Mouse (Mus musculus) midbrain, postnatal 0 days (tissue): ENCODE data around the gene Hoxc6. TPM values are rescaled to one million over a fixed set of nuclear protein-coding genes. Genes with fewer than 3 reads are reported as not detected.

Source experiments
- ATAC-seq: fragments of 200-750 bp; cut with Nextera tagmentation; 2 replicates; pipeline ENCODE4 v1.8.0; 2017; ENCODE audit warnings: moderate number of reproducible peaks, mild to moderate bottlenecking, moderate TSS enrichment, moderate library complexity; ENCODE audit not compliant: low FRiP score
- DNase-seq: peaks from one replicate; pipeline ENCODE4 v3.0.0-alpha.2; 2015; ENCODE audit warnings: low spot score
- H3K27ac ChIP-seq: fragments of 300-500 bp; sonication (generic); 2 replicates; pipeline ENCODE4 v1.5.1; 2014; ENCODE audit warnings: low read depth, mild to moderate bottlenecking, low read length, mixed read lengths
- H3K27me3 ChIP-seq: fragments of 300-500 bp; sonication (generic); 2 replicates; pipeline ENCODE4 v1.6.1; 2014; ENCODE audit warnings: low read length, control low read depth, mixed read lengths; ENCODE audit not compliant: insufficient read depth
- H3K36me3 ChIP-seq: fragments of 300-500 bp; sonication (generic); 2 replicates; pipeline ENCODE4 v1.6.1; 2014; ENCODE audit warnings: low read length, control low read depth, mixed read lengths; ENCODE audit not compliant: insufficient read depth
- H3K4me1 ChIP-seq: fragments of 300-500 bp; sonication (generic); 2 replicates; pipeline ENCODE4 v1.6.1; 2014; ENCODE audit warnings: mild to moderate bottlenecking, control low read depth, antibody characterized with exemption, low read length, mixed read lengths; ENCODE audit not compliant: insufficient read depth
- H3K4me2 ChIP-seq: fragments of 300-500 bp; sonication (generic); 2 replicates; pipeline ENCODE4 v1.6.1; 2014; ENCODE audit warnings: low read depth, mild to moderate bottlenecking, low read length, mixed read lengths; ENCODE audit not compliant: poor library complexity, severe bottlenecking
- H3K4me3 ChIP-seq: fragments of 300-500 bp; sonication (generic); 2 replicates; pipeline ENCODE4 v1.5.1; 2014; ENCODE audit warnings: low read depth, mild to moderate bottlenecking, low read length, moderate library complexity
- H3K9ac ChIP-seq: fragments of 300-500 bp; sonication (generic); replicated peaks from 2 replicates; pipeline ENCODE4 v1.6.1; 2014; ENCODE audit warnings: mild to moderate bottlenecking, low read length, moderate library complexity, mixed read lengths; ENCODE audit not compliant: poor library complexity, severe bottlenecking
- H3K9me3 ChIP-seq: fragments of 300-500 bp; sonication (generic); 2 replicates; pipeline ENCODE4 v1.6.1; 2016; ENCODE audit warnings: low read length, control low read depth
- CTCF ChIP-seq: IDR thresholded peaks from 2 replicates; pipeline ENCODE4 v1.5.1; 2016; ENCODE audit warnings: antibody characterized with exemption, mild to moderate bottlenecking
- WGBS: fragments of 180-500 bp; shearing (Covaris S2); extraction: QIAGEN DNeasy Blood & Tissue Kit; methylation state at CpG from one replicate; pipeline ENCODE4 v1.1.7; 2014; 5-methylcytosine and 5-hydroxymethylcytosine counted together
- polyA plus RNA-seq: library from polyadenylated mRNA; unstranded; fragments of >200 nt; fragmentation: Nextera tagmentation; extraction: Ambion mirVana; gene quantifications from 2 replicates; pipeline ENCODE4 v1.2.1, GENCODE M21; 2015
- total RNA-seq: library from RNA; depleted of rRNA; stranded (reverse); fragments of >200 nt; gene quantifications from 2 replicates; pipeline ENCODE4 v1.2.3, GENCODE M21; 2014

Hoxc6 gene
- total and polyA plus RNA-seq, 2 experiments from 2014 or later = not detected

- Histone ChIP-seq H3K9me3 (no peaks in the 10 kb centered on the region), H3K9ac (no peak overlapping the region), H3K4me1 (no peaks in the 10 kb centered on the region), H3K27me3 (peaks cover 92% of the 10 kb centered on the region), H3K4me2 (no peak overlapping the region), H3K27ac (no peak overlapping the region), H3K36me3 (no peaks in the 10 kb centered on the region), H3K4me3 (no peak overlapping the region)
- 0% methylated on average over 26 of the region's 28 CpGs for WGBS
- DNase-seq = no peak
- ATAC-seq = no peak
- no peak for TF ChIP-seq CTCF
Measured at GRCm38 (mm10) chr15:102955007-102955382, 43.1 kb upstream of the Hoxc6 start.

- WGBS = under 1% methylated on average over 39 of the region's 40 CpGs
- H3K9ac ChIP-seq = no peak overlapping the region
- H3K9me3 ChIP-seq = no peaks in the 10 kb centered on the region
- H3K27me3 ChIP-seq = peaks cover 93% of the 10 kb centered on the region
- no peak overlapping the region for H3K4me2 ChIP-seq
- no peak overlapping the region for H3K4me3 ChIP-seq
- H3K27ac ChIP-seq = no peak overlapping the region
- ATAC-seq (no peak), DNase-seq (no peak)
- no peaks in the 10 kb centered on the region for H3K4me1 ChIP-seq
- no peaks in the 10 kb centered on the region for H3K36me3 ChIP-seq
- TF ChIP-seq CTCF = no peak
Measured at GRCm38 (mm10) chr15:102955833-102956640, 42.0 kb upstream of the Hoxc6 start.

- Histone ChIP-seq H3K27ac (no peak overlapping the region), H3K9ac (no peak overlapping the region), H3K36me3 (no peaks in the 10 kb centered on the region), H3K4me3 (no peak overlapping the region), H3K9me3 (no peaks in the 10 kb centered on the region), H3K4me1 (no peaks in the 10 kb centered on the region), H3K4me2 (no peak overlapping the region), H3K27me3 (peaks cover 92% of the 10 kb centered on the region)
- DNase-seq (no peak), ATAC-seq (no peak)
- WGBS = under 1% methylated on average over 12 of the region's 12 CpGs
- no peak for TF ChIP-seq CTCF
Measured at GRCm38 (mm10) chr15:102956906-102957305, 41.2 kb upstream of the Hoxc6 start.

GRCm38 (mm10) chr15:102959663-102960191 lies 38.3 kb upstream of the Hoxc6 start:
- Histone ChIP-seq H3K4me2 (no peak overlapping the region), H3K4me3 (no peak overlapping the region), H3K9ac (no peak overlapping the region), H3K4me1 (no peaks in the 10 kb centered on the region), H3K27me3 (peaks cover 93% of the 10 kb centered on the region), H3K27ac (no peak overlapping the region), H3K9me3 (no peaks in the 10 kb centered on the region), H3K36me3 (no peaks in the 10 kb centered on the region)
- WGBS = under 1% methylated on average over 13 of the region's 13 CpGs
- no peak for TF ChIP-seq CTCF
- no peak for DNase-seq
- no peak for ATAC-seq

- Histone ChIP-seq H3K9ac (no peak overlapping the region), H3K36me3 (no peaks in the 10 kb centered on the region), H3K4me3 (no peak overlapping the region), H3K4me2 (no peak overlapping the region), H3K27ac (no peak overlapping the region), H3K4me1 (no peaks in the 10 kb centered on the region), H3K27me3 (peaks cover 92% of the 10 kb centered on the region), H3K9me3 (no peaks in the 10 kb centered on the region; the same call in 1 of the 2 replicates)
- ATAC-seq (no peak), DNase-seq (no peak)
- WGBS = 4% methylated on average over 6 of the region's 6 CpGs
- no peak for TF ChIP-seq CTCF
Measured at GRCm38 (mm10) chr15:102961728-102962127, 36.3 kb upstream of the Hoxc6 start.

- no peak for DNase-seq
- no peaks in the 10 kb centered on the region for H3K36me3 ChIP-seq
- H3K4me3 ChIP-seq = no peak overlapping the region
- no peak for ATAC-seq
- no peak overlapping the region for H3K4me2 ChIP-seq
- H3K4me1 ChIP-seq = no peaks in the 10 kb centered on the region
- 2% methylated on average over 13 of the region's 13 CpGs for WGBS
- H3K27me3 ChIP-seq = peaks cover 92% of the 10 kb centered on the region
- no peak for TF ChIP-seq CTCF
- H3K9ac ChIP-seq = no peak overlapping the region
- H3K9me3 ChIP-seq = no peaks in the 10 kb centered on the region; the same call in 1 of the 2 replicates
- no peak overlapping the region for H3K27ac ChIP-seq
Measured at GRCm38 (mm10) chr15:102962492-102962891, 35.6 kb upstream of the Hoxc6 start.
